Mouse (Mus musculus): ENCODE measurements around the gene Ngef.

The Ngef gene

GRCm38 (mm10) chr1:87573800-87574215, at the start of gene Ngef:
TSS of gene Ngef (minus strand) at chr1:87573870.
- DNase-seq (ENCODE audit: low read depth): no peak

- no peak for DNase-seq (ENCODE audit: low read depth)
Observed at GRCm38 (mm10) chr1:87621858-87622279, 48.2 kb upstream of the Ngef start.

- DNase-seq (ENCODE audit: low read depth): no peak
Observed at GRCm38 (mm10) chr1:87621146-87621857, 47.6 kb upstream of the Ngef start.

- DNase-seq (ENCODE audit: low read depth): no peak
Observed at GRCm38 (mm10) chr1:87620693-87621092, 47.0 kb upstream of the Ngef start.

GRCm38 (mm10) chr1:87620211-87620668, 46.6 kb upstream of the Ngef start, which contains the start of gene Inpp5d:
TSS of gene Inpp5d (plus strand) at chr1:87620312.
- DNase-seq (ENCODE audit: low read depth): no peak

- no peak for DNase-seq (ENCODE audit: low read depth)
Observed at GRCm38 (mm10) chr1:87614576-87615295, 41.1 kb upstream of the Ngef start.

GRCm38 (mm10) chr1:87608416-87609046, 34.9 kb upstream of the Ngef start:
- DNase-seq (ENCODE audit: low read depth): no peak

GRCm38 (mm10) chr1:87607385-87608091, 33.9 kb upstream of the Ngef start:
- DNase-seq (ENCODE audit: low read depth): no peak

- DNase-seq (ENCODE audit: low read depth): no peak
Observed at GRCm38 (mm10) chr1:87605296-87605695, 31.6 kb upstream of the Ngef start.

GRCm38 (mm10) chr1:87603389-87603788, 29.7 kb upstream of the Ngef start:
- no peak for DNase-seq (ENCODE audit: low read depth)

GRCm38 (mm10) chr1:87601801-87602200, 28.1 kb upstream of the Ngef start:
- no peak for DNase-seq (ENCODE audit: low read depth)

- no peak for DNase-seq (ENCODE audit: low read depth)
Observed at GRCm38 (mm10) chr1:87600533-87600932, 26.9 kb upstream of the Ngef start.

- DNase-seq (ENCODE audit: low read depth): no peak
Observed at GRCm38 (mm10) chr1:87594671-87595070, 21.0 kb upstream of the Ngef start.

GRCm38 (mm10) chr1:87594261-87594660, 20.6 kb upstream of the Ngef start:
- DNase-seq (ENCODE audit: low read depth): no peak

GRCm38 (mm10) chr1:87589980-87590379, 16.3 kb upstream of the Ngef start:
- DNase-seq (ENCODE audit: low read depth): no peak

GRCm38 (mm10) chr1:87589162-87589561, 15.5 kb upstream of the Ngef start:
- DNase-seq (ENCODE audit: low read depth): no peak

- DNase-seq (ENCODE audit: low read depth): no peak
Observed at GRCm38 (mm10) chr1:87580824-87581223, 7.2 kb upstream of the Ngef start.

GRCm38 (mm10) chr1:87578965-87579364, 5.3 kb upstream of the Ngef start:
- DNase-seq (ENCODE audit: low read depth): no peak

GRCm38 (mm10) chr1:87574785-87575184, 1.1 kb upstream of the Ngef start:
- DNase-seq (ENCODE audit: low read depth): no peak

GRCm38 (mm10) chr1:87574353-87574752, 683 bp upstream of the Ngef start:
- no peak for DNase-seq (ENCODE audit: low read depth)

GRCm38 (mm10) chr1:87573261-87573660, 409 bp downstream of the Ngef start:
- no peak for DNase-seq (ENCODE audit: low read depth)

- no peak for DNase-seq (ENCODE audit: low read depth)
Observed at GRCm38 (mm10) chr1:87568398-87568797, 5.3 kb downstream of the Ngef start.

Measured in c-Kit-positive CD71-negative TER-119-negative erythroid progenitor cells, embryonic 14.5 days (primary cell).